Mouse (Mus musculus) hindbrain, embryonic 14.5 days (tissue): ENCODE measurements at regions not wholly inside any gene's neighbourhood (a gene's known extent, or its start where the extent isn't known, plus 50 kb on each side); places are given as distances from the start of the nearest gene placed in this dataset.

ENCODE experiments used
- ATAC-seq: fragments of 200-750 bp; cut with Nextera tagmentation; 2 replicates; pipeline ENCODE4 v1.8.0; 2017; ENCODE audit warnings: moderate number of reproducible peaks, mild to moderate bottlenecking, moderate TSS enrichment, moderate library complexity; ENCODE audit not compliant: low FRiP score
- DNase-seq: peaks from one replicate; pipeline ENCODE4 v3.0.0-alpha.2; 2015; ENCODE audit warnings: low spot score
- H3K27ac ChIP-seq: fragments of 300-500 bp; sonication (generic); 2 replicates; pipeline ENCODE4 v1.5.1; 2014; ENCODE audit warnings: mild to moderate bottlenecking, moderate library complexity
- H3K27me3 ChIP-seq: fragments of 300-500 bp; sonication (generic); 2 replicates; pipeline ENCODE4 v1.6.1; 2014; ENCODE audit warnings: mild to moderate bottlenecking, low read length, mixed read lengths; ENCODE audit not compliant: control insufficient read depth, insufficient read depth
- H3K36me3 ChIP-seq: fragments of 300-500 bp; sonication (generic); replicated peaks from 2 replicates; pipeline ENCODE4 v1.6.1; 2014; ENCODE audit not compliant: control insufficient read depth, insufficient read depth
- H3K4me1 ChIP-seq: fragments of 300-500 bp; sonication (generic); replicated peaks from 2 replicates; pipeline ENCODE4 v1.6.1; 2014; ENCODE audit warnings: antibody characterized with exemption, low read length, mixed read lengths; ENCODE audit not compliant: control insufficient read depth, insufficient read depth
- H3K4me2 ChIP-seq: fragments of 300-500 bp; sonication (generic); replicated peaks from 2 replicates; pipeline ENCODE4 v1.6.1; 2014; ENCODE audit warnings: mild to moderate bottlenecking, moderate library complexity
- H3K4me3 ChIP-seq: fragments of 300-500 bp; sonication (generic); replicated peaks from 2 replicates; pipeline ENCODE4 v1.5.1; 2014; ENCODE audit warnings: mild to moderate bottlenecking, low read length
- H3K9ac ChIP-seq: fragments of 300-500 bp; sonication (generic); 2 replicates; pipeline ENCODE4 v1.6.1; 2014
- H3K9me3 ChIP-seq: fragments of 300-500 bp; sonication (generic); 2 replicates; pipeline ENCODE4 v1.6.1; 2016; ENCODE audit warnings: low read length; ENCODE audit not compliant: control insufficient read depth
- WGBS: fragments of 180-500 bp; shearing (Covaris S2); extraction: QIAGEN DNeasy Blood & Tissue Kit; methylation state at CpG from one replicate; pipeline ENCODE4 v1.1.7; 2014; 5-methylcytosine and 5-hydroxymethylcytosine counted together

DNA sequence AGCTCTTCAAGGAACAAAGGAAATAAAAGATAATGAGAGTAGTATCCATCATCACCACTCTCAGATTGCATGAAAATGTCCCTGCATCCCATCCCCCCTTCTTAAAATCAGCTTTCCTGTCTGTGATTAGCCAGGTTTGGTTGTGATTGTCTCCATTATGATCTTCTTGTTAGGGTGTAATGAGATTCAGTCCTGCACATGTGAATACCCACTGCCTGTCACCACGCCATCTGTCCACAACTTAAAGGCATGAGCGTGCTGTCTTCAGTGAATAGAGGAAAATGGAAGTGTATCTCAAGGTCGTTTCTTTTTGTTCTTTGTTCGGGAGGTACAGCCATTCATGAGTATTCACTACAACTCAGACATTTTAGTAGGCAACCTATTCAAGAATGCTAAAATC, 341.0 kb upstream of the Sphkap start:
- peak overlapping the region; percentile 78 for H3K27ac ChIP-seq
- H3K36me3 ChIP-seq = no peaks in the 10 kb centered on the region
- 21% methylated on average over 4 of the region's 4 CpGs for WGBS

DNA sequence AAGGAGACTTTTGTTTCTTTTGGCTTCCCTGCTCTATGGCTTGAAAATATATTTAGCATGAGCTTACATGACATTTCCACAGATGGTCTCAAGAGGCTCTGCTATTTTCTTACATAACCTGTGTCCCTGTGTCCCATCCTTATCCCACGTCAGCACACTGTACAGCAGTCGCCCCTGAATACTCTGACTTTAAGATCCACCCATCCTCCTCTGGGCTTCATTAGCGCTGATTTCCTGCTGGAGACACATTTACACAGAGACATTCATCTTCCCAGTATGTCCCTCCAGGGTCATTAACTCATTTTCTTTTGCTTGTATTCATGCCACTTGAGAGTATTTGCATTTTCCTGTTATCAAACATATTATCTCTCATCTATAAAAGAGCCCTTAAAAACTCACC, 340.1 kb upstream of the Sphkap start:
- H3K27ac ChIP-seq = peak overlapping the region; percentile 62; the same call in 1 of the 2 replicates
- no peak for ATAC-seq
- DNase-seq = peak; percentile 49

More for the DNA sequence above, 341.0 kb upstream of the Sphkap start:
- H3K27me3 ChIP-seq = no peaks in the 10 kb centered on the region
- peak; percentile 46 for DNase-seq
- ATAC-seq = peak; percentile 68; the same call in 1 of the 2 replicates
- no peaks in the 10 kb centered on the region for H3K9me3 ChIP-seq
- H3K9ac ChIP-seq = no peak overlapping the region
- no peak overlapping the region for H3K4me2 ChIP-seq
- H3K4me1 ChIP-seq = peaks cover 32% of the 10 kb centered on the region
- H3K4me3 ChIP-seq = no peak overlapping the region

DNA sequence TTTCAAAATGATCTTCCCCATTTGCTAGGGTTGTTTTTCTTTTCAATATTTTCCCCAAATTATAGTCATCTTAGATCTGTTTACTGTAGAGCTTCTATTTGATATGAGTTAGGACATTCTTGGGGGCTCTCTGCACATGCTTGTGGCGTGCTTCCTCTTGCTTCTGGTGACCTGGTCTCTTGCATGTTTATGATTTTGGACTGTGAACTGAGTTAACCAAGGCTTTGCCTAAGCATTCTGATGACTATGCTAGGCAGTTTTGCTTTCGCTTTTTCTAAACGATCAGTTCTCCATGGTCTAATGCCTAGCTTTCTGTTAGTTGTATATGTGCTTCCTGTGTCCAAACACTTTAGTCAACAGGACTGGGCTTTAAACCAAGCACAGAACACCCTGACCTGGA, 339.4 kb upstream of the Sphkap start:
- DNase-seq (no peak), ATAC-seq (no peak)
- no peaks in the 10 kb centered on the region for H3K27me3 ChIP-seq
- H3K4me3 ChIP-seq = no peak overlapping the region
- no peaks in the 10 kb centered on the region for H3K9me3 ChIP-seq
- no peak overlapping the region for H3K9ac ChIP-seq
- peaks cover 32% of the 10 kb centered on the region for H3K4me1 ChIP-seq
- no peak overlapping the region for H3K4me2 ChIP-seq
- peak overlapping the region; percentile 62; the same call in 1 of the 2 replicates for H3K27ac ChIP-seq
- WGBS = 83% methylated on average over 3 of the region's 3 CpGs
- H3K36me3 ChIP-seq = no peaks in the 10 kb centered on the region

More for the DNA sequence above, 340.1 kb upstream of the Sphkap start:
- Histone ChIP-seq H3K4me1 (peaks cover 32% of the 10 kb centered on the region), H3K4me3 (no peak overlapping the region), H3K9me3 (no peaks in the 10 kb centered on the region), H3K9ac (no peak overlapping the region), H3K27me3 (no peaks in the 10 kb centered on the region), H3K36me3 (no peaks in the 10 kb centered on the region), H3K4me2 (no peak overlapping the region)
- WGBS = 24% methylated on average over 3 of the region's 3 CpGs

DNA sequence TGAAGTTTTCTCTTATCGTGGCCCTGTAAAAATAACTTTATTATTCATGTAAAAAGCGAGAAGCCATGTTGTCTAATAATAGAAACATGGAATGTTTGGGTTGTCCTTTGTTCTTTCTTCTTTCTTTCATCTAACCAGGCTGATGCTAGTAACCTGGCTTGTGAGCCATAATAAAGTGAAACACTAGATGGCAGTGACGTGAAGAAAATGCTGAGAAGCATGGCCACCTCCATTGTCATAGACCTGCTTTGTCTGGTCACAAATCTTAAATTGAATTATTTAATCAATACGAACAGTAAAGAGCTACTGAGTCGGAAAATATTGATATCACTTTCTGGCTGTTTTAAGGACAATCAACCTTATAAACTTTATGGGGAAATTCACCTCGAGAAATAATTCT, 338.0 kb upstream of the Sphkap start:
- Histone ChIP-seq H3K4me1 (peaks cover 32% of the 10 kb centered on the region), H3K4me2 (peak overlapping the region; percentile 24), H3K9ac (peak overlapping the region; percentile 40), H3K9me3 (no peaks in the 10 kb centered on the region), H3K36me3 (no peaks in the 10 kb centered on the region), H3K27me3 (no peaks in the 10 kb centered on the region), H3K27ac (peak overlapping the region; percentile 79), H3K4me3 (no peak overlapping the region)
- 23% methylated on average over 6 of the region's 6 CpGs for WGBS
- ATAC-seq = peak; percentile 81
- peak; percentile 94 for DNase-seq

DNA sequence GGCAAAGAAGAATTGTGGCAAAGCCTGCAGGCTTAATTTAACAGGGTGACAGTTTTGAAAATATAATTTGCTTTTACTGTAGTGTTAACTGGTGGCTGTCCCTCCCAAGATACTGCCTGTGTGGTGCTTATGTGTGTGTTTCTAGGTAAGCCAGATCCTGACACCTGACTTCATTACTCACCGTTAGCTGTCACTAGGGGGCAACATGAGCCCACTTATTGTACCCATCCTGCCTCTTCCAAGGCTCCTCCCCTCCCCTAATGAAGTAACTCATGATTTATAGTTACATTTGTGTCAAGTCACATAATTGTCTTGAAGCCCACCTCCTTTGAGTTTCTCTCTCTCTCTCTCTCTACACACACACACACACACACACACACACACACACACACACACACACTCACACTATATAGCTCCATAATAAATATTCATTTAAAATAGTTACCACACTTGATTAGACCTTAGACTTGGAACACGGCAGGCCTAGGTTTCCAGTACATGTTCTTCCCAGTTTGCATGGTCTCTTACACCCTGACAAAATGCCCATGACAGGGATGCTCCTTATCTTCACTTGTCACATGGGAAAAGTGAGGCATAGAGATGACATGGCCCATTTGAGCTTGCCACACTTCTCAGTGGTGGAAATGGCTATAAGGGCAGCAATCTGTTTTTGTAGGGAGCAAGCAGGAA, 328.6 kb upstream of the Sphkap start:
- H3K9ac ChIP-seq = no peak overlapping the region
- no peaks in the 10 kb centered on the region for H3K36me3 ChIP-seq
- DNase-seq (peak; percentile 75), ATAC-seq (peak; percentile 79; the same call in 1 of the 2 replicates)
- H3K27me3 ChIP-seq = no peaks in the 10 kb centered on the region
- H3K4me1 ChIP-seq = no peaks in the 10 kb centered on the region
- no peak overlapping the region for H3K27ac ChIP-seq
- 36% methylated on average over 2 of the region's 2 CpGs for WGBS
- no peaks in the 10 kb centered on the region for H3K9me3 ChIP-seq
- H3K4me2 ChIP-seq = no peak overlapping the region
- no peak overlapping the region for H3K4me3 ChIP-seq

DNA sequence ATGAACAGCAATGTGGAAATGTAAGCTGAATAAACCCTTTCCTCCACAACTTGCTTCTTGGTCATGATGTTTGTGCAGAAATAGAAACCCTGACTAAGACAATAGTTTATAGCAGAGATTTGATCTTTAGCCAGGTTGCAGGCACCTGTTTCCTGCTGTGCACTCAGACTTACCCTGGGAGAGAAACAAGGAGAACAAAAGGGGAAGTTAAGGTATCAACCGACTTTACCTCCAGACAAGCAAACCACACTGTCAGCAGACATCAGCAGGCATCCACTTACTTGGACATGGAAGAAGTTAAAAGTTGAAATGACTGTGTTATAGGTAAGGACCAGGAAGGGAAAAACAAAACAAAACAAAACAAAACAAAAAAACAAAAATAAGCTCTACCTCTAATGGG, 323.7 kb upstream of the Sphkap start:
- 94% methylated on average over 1 of the region's 1 CpGs for WGBS
- Histone ChIP-seq H3K27me3 (no peaks in the 10 kb centered on the region), H3K9me3 (no peaks in the 10 kb centered on the region), H3K4me2 (no peak overlapping the region), H3K36me3 (no peaks in the 10 kb centered on the region), H3K9ac (no peak overlapping the region), H3K4me3 (no peak overlapping the region), H3K27ac (no peak overlapping the region), H3K4me1 (0 out of 2 replicates have a peak, but pooled peaks cover 5% of the 10 kb centered on the region)
- ATAC-seq (no peak), DNase-seq (no peak)

DNA sequence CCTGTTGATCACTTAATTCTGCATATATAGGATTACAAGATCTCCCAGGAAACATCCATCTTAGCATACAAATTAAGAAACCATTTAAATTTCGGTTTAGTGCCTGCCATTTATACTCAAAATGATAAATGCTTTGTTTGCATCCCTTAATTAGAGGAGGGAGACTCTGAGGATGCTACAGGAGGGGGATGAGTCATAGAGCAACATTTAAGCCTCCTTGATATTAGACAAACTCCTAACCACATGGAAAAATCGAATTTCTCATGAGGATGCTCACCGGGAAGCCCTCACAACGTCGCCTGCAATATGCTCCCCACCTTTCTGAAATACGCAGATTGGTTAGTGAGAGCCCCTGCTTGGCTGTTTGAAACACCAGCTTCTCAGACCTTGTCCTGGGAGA, 320.8 kb upstream of the Sphkap start:
- Histone ChIP-seq H3K9me3 (no peaks in the 10 kb centered on the region), H3K4me3 (no peak overlapping the region), H3K36me3 (no peaks in the 10 kb centered on the region), H3K27ac (no peak overlapping the region), H3K4me1 (0 out of 2 replicates have a peak, but pooled peaks cover 5% of the 10 kb centered on the region), H3K4me2 (no peak overlapping the region), H3K27me3 (no peaks in the 10 kb centered on the region), H3K9ac (no peak overlapping the region)
- WGBS = 70% methylated on average over 6 of the region's 6 CpGs
- ATAC-seq = peak; percentile 51; the same call in 1 of the 2 replicates
- DNase-seq = no peak

DNA sequence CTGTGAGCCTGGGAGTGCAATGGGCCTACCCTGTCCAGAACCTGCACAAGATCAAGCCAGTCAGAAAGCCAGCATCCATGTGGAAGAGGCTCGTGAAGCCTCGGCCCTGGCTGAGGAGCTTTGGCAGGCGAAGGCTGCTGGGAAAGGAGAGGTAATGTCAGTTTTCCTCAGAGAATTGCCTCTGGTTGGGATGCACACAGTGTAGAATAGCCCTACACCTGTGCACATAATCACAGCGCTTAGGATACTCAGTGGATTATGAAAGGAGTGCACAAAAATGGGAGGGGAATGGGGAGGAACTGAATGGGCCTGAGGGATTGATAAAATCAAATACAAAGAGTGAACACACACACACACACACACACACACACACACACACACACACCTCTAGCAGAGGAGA, 319.9 kb upstream of the Sphkap start:
- DNase-seq = no peak
- peak; percentile 24; the same call in 1 of the 2 replicates for ATAC-seq
- Histone ChIP-seq H3K27me3 (no peaks in the 10 kb centered on the region), H3K9ac (no peak overlapping the region), H3K4me1 (0 out of 2 replicates have a peak, but pooled peaks cover 5% of the 10 kb centered on the region), H3K27ac (no peak overlapping the region), H3K4me2 (no peak overlapping the region), H3K36me3 (no peaks in the 10 kb centered on the region), H3K9me3 (no peaks in the 10 kb centered on the region), H3K4me3 (no peak overlapping the region)
- 74% methylated on average over 4 of the region's 4 CpGs for WGBS

DNA sequence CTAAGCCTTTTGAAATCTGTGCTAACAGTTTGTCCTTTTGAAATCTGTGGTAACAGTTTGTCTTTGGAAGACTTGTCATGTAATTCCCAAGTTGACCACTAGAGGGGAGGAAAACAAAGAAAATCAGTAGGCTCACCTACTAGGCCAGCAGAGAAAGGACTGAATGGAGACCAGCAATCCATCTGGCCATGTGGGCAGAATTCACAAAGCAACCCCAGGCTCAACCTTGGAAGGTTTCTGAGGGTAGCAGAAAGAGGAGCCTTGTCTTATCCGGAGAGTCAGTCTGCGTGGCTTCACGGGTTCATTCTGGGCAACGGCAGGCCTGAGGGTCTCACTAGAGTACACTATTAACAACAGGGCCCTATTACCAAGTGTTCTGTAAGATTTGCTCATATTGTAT, 319.2 kb upstream of the Sphkap start:
- ATAC-seq (peak; percentile 60; the same call in 1 of the 2 replicates), DNase-seq (peak; percentile 88)
- Histone ChIP-seq H3K9me3 (no peaks in the 10 kb centered on the region), H3K4me3 (no peak overlapping the region), H3K4me1 (0 out of 2 replicates have a peak, but pooled peaks cover 5% of the 10 kb centered on the region), H3K27ac (no peak overlapping the region), H3K27me3 (no peaks in the 10 kb centered on the region), H3K4me2 (no peak overlapping the region), H3K36me3 (no peaks in the 10 kb centered on the region), H3K9ac (no peak overlapping the region)
- 82% methylated on average over 4 of the region's 4 CpGs for WGBS
